Mouse (Mus musculus): ENCODE results near the gene Prps2.
"Not testable (repeated sequence)": the region's sequence is repeated elsewhere in the genome, so short reads cannot be mapped to it uniquely, and the experiment has no call there.

Gene Prps2

GRCm38 (mm10) chrX:167323742-167324141, 58.8 kb downstream of the Prps2 start:
- DNase-seq (ENCODE audit: low spot score) = no peak

- no peak for DNase-seq (ENCODE audit: low spot score)
Observed at GRCm38 (mm10) chrX:167321233-167321806, 61.2 kb downstream of the Prps2 start.

- peak; percentile 15 for DNase-seq (ENCODE audit: low spot score)
Observed at GRCm38 (mm10) chrX:167318819-167319396, 63.6 kb downstream of the Prps2 start.

GRCm38 (mm10) chrX:167315766-167316165, 66.8 kb downstream of the Prps2 start:
- no peak for DNase-seq (ENCODE audit: low spot score)

GRCm38 (mm10) chrX:167315093-167315726, 67.3 kb downstream of the Prps2 start:
- no peak for DNase-seq (ENCODE audit: low spot score)

GRCm38 (mm10) chrX:167302061-167302460, 80.5 kb downstream of the Prps2 start:
- DNase-seq (ENCODE audit: low spot score) = not testable (repeated sequence)
